Mouse (Mus musculus): ENCODE data around the gene Adh7. TPM values are rescaled to one million over a fixed set of nuclear protein-coding genes. Genes with fewer than 3 reads are reported as not detected.

Gene Adh7
- total RNA-seq, 2 experiments from 2014 or later = 0.10 TPM; not detected in 1

DNA sequence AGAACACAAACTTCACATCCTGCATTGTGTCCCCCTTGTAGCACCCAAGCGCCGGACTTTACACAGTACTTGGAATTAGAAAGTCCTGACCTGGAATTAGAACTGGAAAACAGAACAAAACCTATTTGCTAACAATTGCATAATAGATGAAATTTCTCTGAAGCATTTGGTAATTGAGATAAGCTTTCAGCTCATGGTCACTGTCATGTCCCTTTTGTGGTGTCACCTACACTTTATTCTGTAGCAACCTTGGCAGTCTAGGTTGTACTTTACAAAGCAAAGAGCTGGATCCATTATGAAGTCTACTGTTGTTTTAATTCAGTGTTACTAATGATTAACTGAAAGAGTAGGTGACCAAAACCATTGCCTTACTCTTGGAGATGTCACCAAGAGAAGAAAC, 9.5 kb downstream of the Adh7 start:
- H3K27ac ChIP-seq = no peak overlapping the region
- no peak for TF ChIP-seq CTCF (conservative IDR thresholded peaks at IDR 0.05)
- no peak for DNase-seq (ENCODE audit: low spot score in 2 of 2)
- H3K4me3 ChIP-seq = no peak overlapping the region

- Histone ChIP-seq H3K27ac (no peak overlapping the region), H3K4me3 (no peak overlapping the region)
- no peak for DNase-seq (ENCODE audit: low spot score in 2 of 2)
- no peak for TF ChIP-seq CTCF (conservative IDR thresholded peaks at IDR 0.05)
These were observed 10.2 kb downstream of the Adh7 start for GRCm38 (mm10) chr3:138227782-138228181.

GRCm38 (mm10) chr3:138229448-138229847, 11.9 kb downstream of the Adh7 start:
- no peak for DNase-seq (ENCODE audit: low spot score in 2 of 2)
- no peak for TF ChIP-seq CTCF (conservative IDR thresholded peaks at IDR 0.05)
- Histone ChIP-seq H3K4me3 (no peak overlapping the region), H3K27ac (no peak overlapping the region)

DNA sequence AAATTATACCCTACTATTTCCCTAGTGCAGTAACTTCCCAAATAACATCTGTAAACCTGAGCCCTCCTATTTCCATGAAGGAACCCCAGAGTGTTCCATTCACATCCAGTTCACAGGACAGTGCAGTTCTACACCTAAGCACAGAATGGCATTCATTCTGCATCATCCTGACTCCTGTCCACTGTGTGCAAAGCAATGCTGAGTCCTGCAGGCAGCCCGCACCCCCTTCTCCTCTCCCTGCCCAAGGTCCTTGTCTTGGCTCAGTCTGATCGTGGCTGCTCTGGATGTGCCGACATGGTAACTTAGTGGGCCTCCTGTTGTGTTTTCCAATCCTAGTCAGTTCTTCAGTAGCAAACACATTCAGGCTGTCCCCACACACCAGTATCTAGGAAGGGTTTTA, 12.7 kb downstream of the Adh7 start:
- H3K4me3 ChIP-seq = no peak overlapping the region
- no peak for TF ChIP-seq CTCF (conservative IDR thresholded peaks at IDR 0.05)
- DNase-seq (ENCODE audit: low spot score in 2 of 2) = no peak
- no peak overlapping the region for H3K27ac ChIP-seq

DNA sequence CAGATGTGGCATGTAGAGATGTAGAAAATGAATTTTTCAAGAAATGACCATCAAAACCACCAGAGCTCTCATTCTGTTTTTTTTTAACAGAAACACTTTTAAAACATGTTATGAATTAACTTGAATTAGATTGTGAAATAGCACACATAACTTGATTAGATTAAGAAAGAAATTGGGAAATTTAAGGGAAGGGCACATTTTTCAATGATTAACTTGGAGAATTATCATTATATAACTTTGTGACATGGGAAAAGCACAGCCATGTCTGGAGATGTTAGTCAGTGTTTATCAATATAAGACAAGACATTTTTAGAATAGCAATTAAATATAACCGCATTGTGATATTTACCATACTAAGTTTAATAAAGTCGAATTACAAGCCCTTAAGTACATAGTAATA, 14.0 kb downstream of the Adh7 start:
- Histone ChIP-seq H3K4me3 (no peak overlapping the region), H3K27ac (no peak overlapping the region)
- TF ChIP-seq CTCF (conservative IDR thresholded peaks at IDR 0.05) = no peak
- DNase-seq (ENCODE audit: low spot score in 2 of 2) = no peak

DNA sequence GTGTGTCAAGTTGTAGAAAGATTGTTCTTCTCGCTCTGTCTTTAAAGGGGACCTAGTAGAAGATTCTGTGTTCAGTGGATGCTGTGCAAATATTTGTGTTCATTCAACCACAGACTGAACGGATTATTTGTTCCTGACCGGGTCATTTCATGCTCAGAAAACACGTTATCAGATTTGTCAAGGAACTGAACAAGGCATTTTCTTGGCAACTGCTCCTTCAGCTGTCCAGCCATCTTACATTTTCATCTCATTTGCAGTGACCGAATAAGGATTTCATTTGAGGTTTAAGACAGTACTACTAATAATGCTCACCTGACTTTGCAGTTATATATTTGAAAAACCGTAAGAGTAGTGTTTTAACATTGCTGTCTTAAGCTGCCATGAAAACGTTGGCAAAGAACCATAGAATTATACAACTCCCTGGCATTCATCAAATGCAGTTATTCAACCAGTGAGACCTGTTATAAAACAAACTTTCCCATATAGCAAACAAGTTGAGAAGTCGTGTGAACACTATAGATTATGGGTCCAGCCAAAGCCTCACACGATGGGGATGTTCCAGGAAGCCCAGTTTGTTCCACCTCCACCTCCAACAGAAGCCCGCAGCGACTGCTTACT, 19.1 kb downstream of the Adh7 start:
- H3K4me3 ChIP-seq = no peak overlapping the region
- DNase-seq (ENCODE audit: low spot score in 2 of 2) = no peak
- TF ChIP-seq CTCF (conservative IDR thresholded peaks at IDR 0.05) = no peak
- H3K27ac ChIP-seq = no peak overlapping the region

- Histone ChIP-seq H3K4me3 (no peak overlapping the region), H3K27ac (no peak overlapping the region)
- TF ChIP-seq CTCF (conservative IDR thresholded peaks at IDR 0.05) = no peak
- DNase-seq (ENCODE audit: low spot score in 2 of 2) = no peak
These were observed 20.5 kb downstream of the Adh7 start for GRCm38 (mm10) chr3:138238046-138238445.

GRCm38 (mm10) chr3:138239461-138239860, 21.9 kb downstream of the Adh7 start:
- DNase-seq (ENCODE audit: low spot score in 2 of 2) = no peak
- TF ChIP-seq CTCF (conservative IDR thresholded peaks at IDR 0.05) = no peak
- H3K4me3 ChIP-seq = no peak overlapping the region
- H3K27ac ChIP-seq = no peak overlapping the region

GRCm38 (mm10) chr3:138240411-138240810, 22.9 kb downstream of the Adh7 start:
- no peak for DNase-seq (ENCODE audit: low spot score in 2 of 2)
- no peak overlapping the region for H3K4me3 ChIP-seq
- no peak overlapping the region for H3K27ac ChIP-seq
- TF ChIP-seq CTCF (conservative IDR thresholded peaks at IDR 0.05) = peak; percentile 38

DNA sequence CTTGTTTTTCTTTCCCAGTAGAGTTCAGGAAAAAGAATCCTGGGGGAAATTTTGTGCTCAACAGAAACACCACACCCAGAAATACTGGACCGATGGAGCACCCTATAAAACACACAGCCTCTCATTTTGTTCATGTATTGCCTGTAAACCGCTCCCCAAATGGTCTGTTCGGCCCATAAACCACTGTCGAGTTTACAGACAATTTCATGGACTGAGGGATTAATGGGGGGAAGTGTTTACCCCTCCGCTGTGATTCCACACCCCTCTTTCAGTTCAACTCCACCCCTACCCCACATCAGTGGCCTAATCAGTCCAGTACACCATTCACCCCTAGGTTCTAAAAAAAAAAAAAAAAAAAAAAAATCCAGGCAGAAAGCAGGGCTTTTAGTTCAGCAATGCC, 23.4 kb downstream of the Adh7 start:
- TF ChIP-seq CTCF (conservative IDR thresholded peaks at IDR 0.05) = no peak
- DNase-seq (ENCODE audit: low spot score in 2 of 2) = no peak
- Histone ChIP-seq H3K4me3 (no peak overlapping the region), H3K27ac (no peak overlapping the region)

DNA sequence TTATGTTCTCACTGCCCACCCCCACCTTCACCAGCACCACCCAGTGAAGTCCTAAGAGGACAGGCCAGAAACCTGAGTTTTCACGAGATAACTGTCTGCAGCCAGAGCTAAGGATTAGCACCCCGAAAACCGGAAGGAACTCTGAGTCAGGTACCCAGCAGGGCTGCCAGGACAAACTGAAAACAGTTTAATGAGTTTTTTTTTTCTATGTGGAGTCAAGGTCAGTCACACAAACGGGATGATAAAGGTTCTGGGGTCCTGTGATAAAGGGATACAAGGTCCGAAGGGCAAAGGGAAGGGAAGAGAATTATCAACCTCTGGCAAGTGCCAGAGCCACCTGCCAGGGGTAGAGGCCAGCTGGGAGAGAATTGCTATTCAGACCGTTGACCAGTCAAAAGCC, 23.8 kb downstream of the Adh7 start:
- DNase-seq (ENCODE audit: low spot score in 2 of 2) = no peak
- Histone ChIP-seq H3K27ac (no peak overlapping the region), H3K4me3 (no peak overlapping the region)
- no peak for TF ChIP-seq CTCF (conservative IDR thresholded peaks at IDR 0.05)

DNA sequence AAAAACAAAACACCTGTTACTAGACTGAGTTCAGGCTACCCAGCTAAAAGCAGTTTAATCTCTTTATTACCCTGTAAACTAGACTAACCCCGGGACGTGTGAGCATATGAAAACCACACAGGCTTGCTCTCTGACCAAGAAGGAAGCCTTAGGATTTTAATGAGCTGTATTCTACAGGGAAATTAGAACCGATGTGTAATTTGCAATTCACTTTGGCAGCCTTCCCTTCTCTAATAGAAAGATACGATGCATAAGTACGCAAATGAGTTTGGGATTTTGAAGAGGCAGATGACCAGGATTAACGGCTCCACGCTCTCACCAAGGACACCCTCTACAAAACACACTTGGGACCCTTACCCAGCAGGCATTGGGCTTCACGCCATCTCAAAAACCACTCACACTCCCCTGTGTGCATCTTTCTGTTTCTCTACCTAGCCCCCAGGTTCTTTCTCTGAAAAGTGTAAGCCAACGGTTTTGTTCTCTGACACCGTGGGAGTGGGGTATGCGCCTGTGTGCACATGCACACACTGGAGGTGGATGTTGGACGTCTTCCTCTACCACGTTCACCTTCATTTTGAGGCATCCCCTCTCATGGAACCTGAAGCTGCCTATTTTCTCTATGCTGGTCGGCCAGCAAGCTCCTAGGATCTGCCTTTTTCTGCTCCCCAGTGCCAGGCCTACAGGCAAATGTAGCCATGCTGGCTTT, 24.6 kb downstream of the Adh7 start:
- TF ChIP-seq CTCF (conservative IDR thresholded peaks at IDR 0.05) = no peak
- no peak for DNase-seq (ENCODE audit: low spot score in 2 of 2)
- Histone ChIP-seq H3K27ac (no peak overlapping the region), H3K4me3 (no peak overlapping the region)

- DNase-seq (ENCODE audit: low spot score in 2 of 2) = no peak
- no peak overlapping the region for H3K4me3 ChIP-seq
- no peak overlapping the region for H3K27ac ChIP-seq
- TF ChIP-seq CTCF (conservative IDR thresholded peaks at IDR 0.05) = no peak
These were observed 25.4 kb downstream of the Adh7 start for GRCm38 (mm10) chr3:138242933-138243332.

GRCm38 (mm10) chr3:138244338-138244874, 26.8 kb downstream of the Adh7 start:
- no peak for TF ChIP-seq CTCF (conservative IDR thresholded peaks at IDR 0.05)
- Histone ChIP-seq H3K27ac (no peak overlapping the region), H3K4me3 (no peak overlapping the region)
- no peak for DNase-seq (ENCODE audit: low spot score in 2 of 2)

Data from layer of hippocampus, adult 2 months (tissue).